Mouse (Mus musculus) olfactory bulb, adult 2 months (tissue): ENCODE results near the gene Mapk10.

Experiments
- CTCF ChIP-seq: fragments of 200-500 bp; IDR thresholded peaks from 2 replicates; pipeline ENCODE4 v1.5.1; 2012; ENCODE audit warnings: low read depth, mild to moderate bottlenecking, low read length, moderate library complexity; ENCODE audit not compliant: insufficient read depth
- POLR2A ChIP-seq: fragments of 200-500 bp; IDR thresholded peaks from 2 replicates; pipeline ENCODE4 v1.6.1; 2012; ENCODE audit warnings: mild to moderate bottlenecking, low read depth, low read length, moderate library complexity; ENCODE audit not compliant: insufficient read depth

DNA sequence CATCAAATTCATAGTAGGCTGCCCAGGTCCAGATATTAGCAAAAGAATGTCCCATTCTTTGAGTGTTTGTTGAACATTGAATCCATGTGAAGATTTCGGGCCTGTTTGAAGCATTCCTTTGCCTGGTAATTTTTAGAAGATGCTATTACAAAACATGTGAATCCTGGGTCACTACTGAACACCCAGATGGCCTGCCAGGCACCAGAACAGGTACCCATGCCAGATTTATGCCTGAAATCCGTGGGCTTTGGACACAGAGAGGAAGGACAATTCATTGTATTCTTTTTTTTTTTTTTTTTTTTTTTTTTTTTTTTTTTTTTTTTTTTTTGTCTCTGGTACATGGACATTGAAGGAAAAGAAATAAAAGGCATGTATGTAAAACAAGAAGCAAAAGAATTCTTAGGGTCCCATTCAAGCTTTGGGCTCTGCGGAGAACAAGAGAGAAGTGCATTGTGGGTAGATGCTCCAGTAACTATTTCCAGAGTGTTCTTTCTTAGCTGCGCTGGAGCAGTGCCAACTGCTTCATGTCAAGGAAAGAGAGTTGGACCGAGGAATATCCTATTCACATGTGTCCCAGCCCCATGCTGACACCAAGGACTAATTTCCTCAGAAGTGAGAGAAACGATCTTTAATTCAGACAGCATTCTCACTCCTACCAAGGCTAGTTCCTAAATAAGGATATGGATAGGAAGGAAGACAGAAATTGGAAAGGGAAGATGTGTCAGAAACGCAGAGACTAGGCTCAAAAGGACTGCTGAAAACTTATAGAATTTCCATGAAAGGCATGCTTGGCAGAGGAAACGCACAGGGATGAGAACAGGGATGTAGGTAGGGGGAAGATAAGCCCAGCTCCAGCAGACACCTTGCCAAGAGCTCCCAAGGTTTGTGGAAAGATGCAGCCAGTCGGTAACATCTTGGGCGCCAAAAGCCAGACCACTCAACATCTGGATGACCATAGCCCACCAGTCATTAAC lies 105.4 kb downstream of the Mapk10 start:
- TF ChIP-seq CTCF = no peak
- no peak for TF ChIP-seq POLR2A
